Mouse (Mus musculus): ENCODE data around the gene Slc37a2.

DNA sequence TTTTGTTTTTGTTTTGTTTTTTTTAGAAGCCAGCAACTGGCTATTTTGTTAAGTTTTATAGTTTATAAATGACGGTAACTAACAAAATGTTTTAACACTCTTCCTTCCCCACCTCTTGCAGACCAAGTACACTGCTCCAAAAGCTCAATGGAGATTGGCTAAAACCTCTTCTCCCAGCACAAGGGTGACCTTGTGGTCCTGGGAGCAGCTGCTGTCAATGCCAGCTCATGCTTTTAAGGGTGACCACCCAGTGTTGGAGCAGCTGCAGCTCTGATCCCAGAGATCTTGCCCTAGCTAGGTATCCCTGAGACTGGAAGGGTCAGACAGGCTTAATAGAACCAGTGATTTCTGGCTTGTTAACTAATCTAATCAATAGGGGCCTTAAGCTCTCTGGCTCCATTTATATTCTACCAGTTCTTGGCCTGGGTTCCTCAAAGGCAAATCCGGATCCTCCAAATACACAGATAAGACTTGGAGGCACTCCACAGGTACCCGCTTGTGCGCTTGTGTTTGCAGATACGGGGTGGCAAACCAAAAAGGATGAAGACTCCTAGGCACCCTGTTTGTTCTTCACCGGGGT, 917 bp downstream of the Slc37a2 start:
- no peak for TF ChIP-seq CTCF (IDR thresholded peaks at IDR 0.05)
- TF ChIP-seq EP300 (IDR thresholded peaks at IDR 0.05), result no peak

Data from lung, postnatal 0 days (tissue).